Mouse (Mus musculus): ENCODE measurements at regions not wholly inside any gene's neighbourhood (a gene's known extent, or its start where the extent isn't known, plus 50 kb on each side); places are given as distances from the start of the nearest gene placed in this dataset.

DNA sequence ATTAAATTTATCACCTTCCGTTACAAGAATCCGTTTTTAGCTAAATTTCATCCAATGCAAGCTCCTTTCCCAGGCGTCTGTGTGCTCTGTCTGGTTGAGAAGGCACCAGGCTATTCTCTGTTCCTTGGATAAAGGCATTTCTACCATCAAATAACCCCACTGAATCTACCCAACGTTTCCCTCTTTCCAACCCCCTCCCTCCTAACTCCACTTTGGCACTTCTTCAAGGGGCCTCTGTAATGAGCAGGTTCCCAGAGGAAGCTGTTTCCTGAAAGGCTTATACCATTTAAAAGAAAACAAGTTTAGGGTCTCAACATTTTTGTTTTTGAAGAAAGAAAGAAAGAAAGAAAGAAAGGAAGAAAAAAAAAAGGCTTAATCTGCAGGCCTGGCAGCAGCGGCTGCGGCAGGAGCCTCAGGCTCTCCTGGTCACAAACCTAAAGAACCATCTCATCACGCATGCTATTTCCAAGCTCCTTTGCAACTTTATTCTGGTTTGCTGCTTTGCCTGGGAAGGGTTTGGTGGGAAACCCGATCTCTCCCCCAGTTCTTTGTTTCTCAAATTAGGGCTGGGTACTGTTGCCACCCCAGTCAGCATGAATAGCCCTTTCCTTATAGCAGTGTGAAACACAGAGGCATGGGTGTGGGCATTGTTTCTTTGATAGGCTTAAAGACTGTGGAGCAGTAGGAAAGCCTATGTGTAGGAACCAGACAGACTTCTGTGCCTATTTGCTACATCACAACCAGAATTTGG is 160.5 kb upstream of the Tnc start:
- in situ Hi-C loops (cut with MboI, MseI), result no loop called here

DNA sequence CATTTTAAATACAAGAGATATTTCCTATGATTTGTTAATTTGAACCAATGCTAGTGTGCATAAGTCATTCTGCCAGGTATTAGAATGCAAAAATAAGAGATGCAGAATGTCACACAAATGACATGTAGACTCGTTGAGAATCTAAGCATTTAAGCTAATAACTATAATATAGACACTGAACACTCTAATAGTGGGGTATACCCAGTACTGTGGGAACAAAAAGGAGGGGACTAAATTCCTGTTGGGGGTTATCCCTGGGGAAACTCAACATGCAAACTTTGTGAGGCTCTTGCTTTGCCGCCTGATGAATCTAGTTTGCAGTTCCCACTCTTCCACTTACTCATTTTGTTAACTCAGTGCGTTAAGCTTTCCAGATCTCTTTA is 154.0 kb upstream of the Tnc start:
- in situ Hi-C loops (cut with MboI, MseI), result no loop called here

DNA sequence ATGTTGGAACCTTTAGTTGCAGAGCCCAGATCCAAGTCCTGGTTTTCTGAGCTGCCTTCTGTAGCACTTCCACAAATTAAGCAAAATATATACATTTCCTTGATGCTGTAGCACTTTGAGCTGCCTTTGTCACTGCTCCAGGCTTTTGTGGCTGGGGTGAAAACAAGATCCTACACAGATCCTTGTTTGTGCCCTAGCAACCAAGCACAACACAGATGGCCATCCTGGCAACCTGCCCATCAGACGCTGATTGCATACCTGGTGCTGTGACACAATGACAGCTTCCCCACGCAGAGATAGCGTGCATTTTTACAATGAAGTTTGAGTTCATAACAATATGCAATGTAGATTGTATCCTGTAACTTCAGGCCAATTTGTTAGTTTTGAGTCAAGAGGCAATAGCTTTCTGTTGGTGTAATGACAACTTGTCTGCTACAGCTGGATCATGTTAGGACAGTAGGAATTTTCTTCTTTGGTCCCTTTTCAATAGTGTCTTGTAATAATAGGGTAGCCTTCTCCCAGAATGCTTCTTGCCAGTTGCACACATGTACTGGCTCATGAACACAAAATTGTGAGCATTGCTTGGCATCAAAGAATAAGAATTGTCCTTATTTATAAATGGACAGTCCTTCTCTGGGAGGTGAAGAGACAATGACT is 153.5 kb upstream of the Tnc start:
- in situ Hi-C loops (cut with MboI, MseI), result no loop called here

DNA sequence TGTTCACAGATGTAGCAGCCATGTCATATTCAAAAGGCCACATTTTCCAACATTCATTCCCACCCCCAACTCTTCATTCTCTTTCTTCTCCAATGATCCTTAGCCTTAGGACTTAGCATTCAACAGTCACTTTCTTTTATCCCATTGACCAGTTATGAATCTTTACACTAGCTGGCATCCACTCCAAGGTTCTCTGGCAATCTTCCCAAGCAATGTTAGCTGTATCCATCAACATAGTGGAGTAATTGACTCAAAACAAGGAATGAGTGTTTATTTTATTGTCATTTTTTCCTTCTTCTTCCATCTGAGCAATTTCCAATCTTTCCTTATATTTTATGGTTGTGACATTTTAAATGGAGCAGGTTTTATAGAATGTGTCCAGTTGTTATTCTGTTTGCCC is 138.2 kb upstream of the Tnc start:
- in situ Hi-C loops (cut with MboI, MseI), result no loop called here

DNA sequence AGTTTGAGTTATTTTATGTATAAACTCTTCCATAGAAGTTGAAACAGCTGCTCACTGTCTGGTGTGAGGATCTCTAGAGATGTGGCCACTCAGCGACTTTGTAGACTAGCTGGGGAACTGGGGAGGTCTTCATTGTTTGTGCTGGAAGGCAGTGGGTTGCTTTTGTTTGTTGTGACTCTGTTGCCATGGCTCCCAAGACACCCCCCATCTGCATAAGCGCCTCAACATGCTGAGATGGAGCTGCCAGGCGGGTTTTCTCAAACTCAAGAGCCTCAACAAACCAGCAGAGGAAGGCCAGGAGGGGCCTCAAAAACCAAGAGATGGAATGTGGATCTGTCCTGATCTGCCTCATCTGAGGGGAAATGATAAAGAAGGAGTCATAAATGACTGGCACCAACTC is 129.1 kb upstream of the Tnc start:
- in situ Hi-C loops (cut with MboI, MseI), result no loop called here

DNA sequence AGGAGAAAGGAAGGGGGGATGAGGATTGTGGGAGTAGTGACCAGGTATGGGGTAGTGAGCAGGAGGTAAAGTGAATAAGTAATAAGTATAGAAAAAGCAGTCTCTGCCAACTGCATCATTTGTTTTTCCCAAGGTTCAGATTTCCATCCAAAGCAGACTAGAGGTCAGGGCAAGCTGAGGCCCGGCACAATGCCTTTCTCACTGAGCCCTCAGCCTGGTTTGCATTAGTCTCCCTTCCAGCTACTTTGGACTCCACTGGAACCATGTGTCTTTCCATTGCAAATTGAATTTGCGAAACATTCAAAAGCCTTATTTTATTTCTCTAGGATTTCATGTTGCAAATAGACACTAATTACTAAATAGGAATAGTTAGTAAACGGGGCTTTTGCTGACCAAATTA is 124.7 kb upstream of the Tnc start:
- in situ Hi-C loops (cut with MboI, MseI), result no loop called here

DNA sequence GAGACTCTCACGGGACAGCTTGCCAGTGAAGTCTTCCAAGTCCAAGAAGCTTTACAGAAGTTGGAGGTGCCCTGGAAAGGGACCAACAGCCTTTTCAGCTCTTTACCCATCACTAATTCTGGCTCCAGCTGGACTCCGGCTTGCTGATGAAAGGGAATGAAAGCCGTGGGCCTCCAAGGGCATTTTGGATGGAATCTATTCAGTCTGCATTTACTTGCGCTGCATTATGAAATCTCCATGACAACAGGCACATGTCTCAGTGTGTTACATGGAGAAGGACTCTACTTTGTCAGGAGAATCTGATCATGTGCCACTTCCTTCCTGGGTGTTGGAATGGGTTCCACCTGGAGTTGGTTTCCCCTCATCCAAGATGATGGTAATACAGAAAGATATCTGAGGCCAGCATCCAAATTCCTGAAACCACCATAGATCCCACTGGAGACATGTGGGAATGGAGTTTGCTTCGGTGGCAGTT is 102.2 kb upstream of the Tnc start:
- in situ Hi-C loops (cut with MboI, MseI), result loop anchor here in 1 of 2 experiments (5.0 kb wide), 1 partner anchor 77 kb away; no protein-coding TSS in a partner anchor

DNA sequence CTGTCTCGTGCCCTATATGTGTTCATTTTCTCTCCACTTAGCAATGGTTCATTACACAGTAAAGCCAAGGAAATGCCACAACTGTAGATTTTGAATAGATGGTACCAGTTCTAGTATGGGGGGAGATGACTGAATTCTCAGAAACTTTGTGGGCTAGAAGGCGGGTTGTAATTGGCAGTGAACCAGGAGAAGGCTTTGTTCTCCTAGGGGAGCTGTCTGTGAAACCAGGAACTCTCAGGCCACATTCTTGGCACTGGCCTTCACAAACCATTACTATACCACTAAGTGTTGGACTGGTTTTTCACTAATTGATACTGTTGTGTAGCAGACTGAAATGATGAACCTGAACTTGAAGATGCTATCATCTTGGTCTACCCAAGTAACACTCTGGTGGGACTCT is 99.1 kb upstream of the Tnc start:
- in situ Hi-C loops (cut with MboI, MseI), result loop anchor here in 1 of 2 experiments (5.0 kb wide), 1 partner anchor 74 kb away; no protein-coding TSS in a partner anchor

DNA sequence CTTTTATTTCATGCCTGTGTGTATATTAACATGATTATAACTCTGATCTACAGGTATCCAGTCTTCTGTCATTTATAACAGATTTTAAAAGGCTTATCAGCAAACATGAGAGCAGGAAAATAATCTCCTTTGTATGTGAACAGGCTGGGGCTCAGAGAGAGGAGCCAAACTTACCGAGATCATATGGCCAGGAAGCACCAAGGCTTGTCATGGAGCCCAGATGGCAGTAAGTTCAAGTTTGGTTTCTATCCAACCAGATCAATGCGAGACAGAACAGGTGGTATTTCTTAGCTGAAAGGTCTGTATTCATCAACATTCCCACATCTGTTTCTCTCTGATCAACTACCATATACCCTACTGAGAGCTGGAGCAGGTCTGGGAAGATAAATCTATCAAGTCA is 96.1 kb upstream of the Tnc start:
- in situ Hi-C loops (cut with MboI, MseI), result no loop called here

DNA sequence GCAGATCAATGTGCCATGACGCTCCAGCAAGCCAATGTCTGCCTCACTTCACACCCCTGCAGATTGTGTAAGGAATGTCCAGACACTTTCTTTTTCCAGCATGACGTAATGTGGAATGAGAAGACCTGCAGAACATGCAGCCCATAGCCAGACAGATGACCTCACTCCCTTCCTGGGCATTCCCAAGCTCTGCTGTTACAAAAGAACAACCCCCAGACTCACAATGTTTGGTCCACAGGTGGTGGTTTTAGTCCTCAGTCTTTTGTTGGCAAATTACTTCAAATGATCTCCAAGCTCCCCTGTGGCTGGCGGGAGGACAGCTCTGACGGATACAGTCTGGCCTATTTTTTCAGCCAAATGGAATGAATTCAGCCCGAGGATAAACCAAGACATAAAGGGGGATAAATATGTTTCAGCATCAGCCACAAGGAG is 95.6 kb upstream of the Tnc start:
- in situ Hi-C loops (cut with MboI, MseI), result no loop called here

DNA sequence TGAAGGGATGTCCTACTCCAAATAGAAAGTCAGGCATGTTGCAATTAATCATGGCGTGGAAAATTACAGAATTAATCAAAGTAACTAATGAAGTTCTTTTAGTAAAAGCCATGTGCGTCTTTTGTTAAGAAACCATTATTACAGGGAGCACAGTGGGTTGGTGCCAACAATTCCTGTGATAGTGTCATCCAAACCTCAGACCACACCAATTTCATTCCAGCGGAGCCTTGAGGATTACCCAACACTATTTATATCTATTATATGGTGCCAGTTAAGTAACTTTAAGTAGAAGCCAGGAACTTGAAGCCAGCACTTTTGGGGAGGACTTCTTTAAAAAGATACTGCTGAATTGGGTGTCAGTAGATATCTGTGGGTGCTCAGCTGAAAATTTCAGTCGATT is 93.0 kb upstream of the Tnc start:
- in situ Hi-C loops (cut with MboI, MseI), result no loop called here

DNA sequence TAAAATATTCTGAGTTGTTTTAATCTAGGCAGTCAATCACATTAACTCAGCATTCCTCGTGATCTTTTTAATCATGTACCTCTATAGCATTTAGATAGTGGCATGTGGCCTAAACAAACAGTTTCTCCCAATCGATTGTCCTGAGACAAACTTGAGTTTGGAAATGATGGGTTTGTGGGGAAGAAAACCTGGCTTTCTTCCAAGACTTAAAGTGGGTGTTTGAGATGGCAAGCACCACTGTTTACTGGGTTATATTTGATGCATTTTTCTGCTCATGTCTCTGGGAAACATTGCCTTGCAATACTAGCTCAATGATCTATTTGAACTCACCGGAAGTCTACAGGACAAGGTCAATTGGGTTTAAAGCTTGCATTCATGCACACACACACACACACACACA is 88.2 kb upstream of the Tnc start:
- in situ Hi-C loops (cut with MboI, MseI), result no loop called here

DNA sequence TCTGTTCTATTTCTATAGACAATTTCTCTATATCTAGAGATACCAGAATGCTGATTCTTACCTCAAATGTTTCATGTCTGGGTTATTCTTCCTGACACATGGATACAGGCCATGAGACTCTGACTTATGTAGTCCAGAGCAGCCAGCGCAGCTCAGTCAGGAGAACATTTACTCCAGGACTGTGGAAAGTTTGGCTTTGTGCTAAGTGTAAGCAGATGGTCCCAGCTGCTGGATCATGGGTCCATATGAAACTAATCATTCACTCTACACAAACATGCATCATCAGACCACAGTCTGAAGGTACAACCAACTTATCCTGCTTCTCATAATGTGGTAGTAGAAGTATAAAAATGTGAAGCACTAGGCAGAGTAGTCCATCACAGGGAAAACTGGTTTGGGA is 82.5 kb upstream of the Tnc start:
- in situ Hi-C loops (cut with MboI, MseI), result no loop called here

DNA sequence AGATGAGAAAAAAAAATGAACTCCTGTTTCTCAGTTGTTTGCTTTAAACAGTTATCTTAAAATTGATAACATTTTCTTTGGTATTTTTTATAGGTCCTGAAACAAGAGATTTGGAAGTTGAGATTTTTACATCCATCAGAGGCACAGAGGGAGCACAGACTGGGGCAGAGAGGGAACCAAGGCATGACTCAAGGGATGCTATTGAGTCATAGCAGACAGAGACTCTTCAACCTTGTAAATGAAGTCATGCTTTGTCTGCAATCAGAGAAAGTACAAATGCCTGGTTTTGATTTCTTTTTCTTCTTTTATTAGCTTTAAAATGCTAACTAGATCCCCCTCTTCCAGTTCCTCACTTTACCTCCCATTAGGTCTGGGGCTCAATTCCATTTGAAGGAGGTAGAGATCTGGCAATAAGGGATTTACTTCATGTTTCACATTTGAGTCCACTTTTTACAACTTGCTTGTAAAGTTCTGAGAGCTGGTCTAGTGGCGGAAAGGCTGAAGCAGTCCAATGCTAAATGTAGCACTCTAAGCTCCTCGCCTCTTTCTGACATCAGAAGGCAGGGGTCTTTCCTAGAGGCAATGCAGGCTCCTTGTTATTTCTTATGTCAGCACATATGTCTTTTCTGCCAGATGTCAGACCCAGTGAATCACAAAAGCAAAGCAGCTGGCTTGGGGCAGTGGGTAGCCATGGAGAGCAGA is 77.7 kb upstream of the Tnc start:
- in situ Hi-C loops (cut with MboI, MseI), result no loop called here

DNA sequence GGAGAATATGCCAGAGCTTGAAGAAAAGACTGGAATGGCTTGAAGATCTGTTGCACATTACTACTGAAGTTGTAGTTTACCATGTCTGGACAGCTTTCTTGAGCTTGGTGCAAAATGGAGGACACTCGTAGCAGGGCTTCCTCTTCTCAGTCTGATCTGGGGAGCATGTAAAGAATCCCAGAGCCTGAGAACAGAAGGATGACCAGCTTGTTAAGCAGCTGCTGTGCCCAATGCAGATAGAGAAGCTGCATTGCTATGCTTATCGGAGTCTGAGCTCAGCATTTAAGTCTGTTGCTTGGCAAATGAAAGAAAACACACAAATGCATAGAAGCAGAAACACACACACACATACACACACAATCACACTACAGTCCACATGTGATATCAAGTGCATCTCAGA is 76.9 kb upstream of the Tnc start:
- in situ Hi-C loops (cut with MboI, MseI), result no loop called here

DNA sequence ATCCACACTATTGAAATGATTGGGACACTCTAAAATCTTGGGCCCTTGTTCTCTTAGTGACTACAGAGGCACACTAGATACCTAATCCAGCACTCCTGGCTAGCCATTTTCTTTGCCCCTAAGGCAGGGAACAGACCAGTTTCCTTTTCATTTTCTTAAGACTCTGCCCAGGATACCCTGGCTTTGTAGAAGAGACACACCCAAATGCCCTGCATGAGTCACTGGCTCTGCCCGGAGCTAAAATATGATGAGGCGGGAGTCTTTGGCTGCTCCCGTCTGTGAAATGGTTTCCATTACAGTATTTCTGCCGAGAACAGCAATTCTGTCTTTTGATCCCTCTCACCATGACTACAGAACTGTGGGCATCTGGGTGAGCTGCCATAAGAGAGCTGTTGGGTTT is 51.4 kb upstream of the Tnc start:
- in situ Hi-C loops (cut with MboI, MseI), result no loop called here

Data from T-helper 17 cell (primary cell).